Mouse (Mus musculus): ENCODE results near the gene Col6a6.

DNA sequence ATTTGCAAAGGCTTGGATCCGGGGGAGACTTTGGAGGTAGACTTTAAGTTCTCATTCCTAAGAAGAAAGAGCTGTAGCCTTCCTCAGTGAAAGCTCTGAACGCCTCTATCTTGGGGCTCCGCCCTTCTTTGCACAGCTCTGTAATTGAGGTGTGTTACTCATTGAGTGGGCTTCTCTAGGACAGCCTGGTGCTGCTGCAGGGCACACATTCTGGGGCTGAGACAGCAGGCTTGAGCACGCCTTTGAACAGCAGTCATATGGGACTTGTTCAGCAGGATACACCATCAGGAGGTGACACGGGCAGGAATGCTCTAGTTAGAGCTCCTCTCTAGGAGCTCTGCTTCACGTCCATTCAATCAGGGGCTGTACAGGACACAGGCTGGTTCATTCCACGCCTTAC is 162.7 kb downstream of the Col6a6 start:
- TF ChIP-seq ZC3H11A (IDR thresholded peaks at IDR 0.05; ENCODE audit: borderline replicate concordance, low read depth, low read length): no peak
- TF ChIP-seq CHD2 (IDR thresholded peaks at IDR 0.05; ENCODE audit: low read depth, low read length): no peak
- TF ChIP-seq MAFK (IDR thresholded peaks at IDR 0.05; ENCODE audit: insufficient read depth, low read depth, low read length): no peak
- no peak for TF ChIP-seq ZNF384 (IDR thresholded peaks at IDR 0.05; ENCODE audit: low read depth, low read length)
